In the genomic region with DNA sequence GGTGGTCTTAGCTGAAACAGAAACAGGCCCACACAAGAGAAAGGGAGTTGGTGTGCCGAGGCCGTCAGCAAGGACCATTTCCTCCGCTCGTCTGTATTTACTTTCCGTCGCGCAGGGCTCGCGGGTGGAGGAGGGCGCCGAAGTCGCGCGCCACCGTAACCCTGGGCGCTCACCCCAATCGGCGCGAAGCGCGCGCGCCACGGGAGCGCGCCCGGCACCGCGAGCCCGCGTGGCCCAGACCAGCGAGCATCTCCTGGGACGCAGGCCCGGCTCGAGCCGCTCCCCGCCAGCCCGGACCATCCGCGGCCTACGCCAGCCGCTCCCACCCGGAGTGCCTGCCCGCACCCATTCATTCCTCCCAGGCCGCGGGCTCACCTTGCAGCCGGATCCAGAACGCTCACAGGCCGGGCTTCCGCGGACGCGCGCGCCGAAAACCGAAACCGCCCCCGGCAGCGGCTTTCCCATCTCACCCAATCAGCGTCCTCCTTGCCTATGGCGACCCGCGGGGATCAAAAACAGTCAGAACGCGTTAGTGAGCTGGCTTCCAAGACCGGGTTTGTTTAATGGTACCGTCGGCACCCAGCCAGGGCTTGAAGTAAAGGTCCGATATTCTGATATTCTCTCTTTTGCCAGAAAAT, we compare ENCODE assay signal across 8 mouse cellular contexts. TPM values are rescaled to one million over a fixed set of nuclear protein-coding genes. Genes with fewer than 3 reads are reported as not detected.
DNase-seq lines count a peak whose midpoint lies in the region; ATAC-seq and TF ChIP-seq lines count a peak whose summit lies in the region.

Gene Lsm6 (minus strand): TSS at position 468 of the 638 bp plus-strand sequence.

- no peaks in the 10 kb centered on the region for H3K9me3 ChIP-seq in G1E (replicated peaks)
- H3K9me3 ChIP-seq in forebrain, embryonic 16.5 days (ENCODE audit: control insufficient read depth, low read length): no peaks in the 10 kb centered on the region
- H3K9me3 ChIP-seq in lung, embryonic 14.5 days (ENCODE audit: low read depth, low read length): no peaks in the 10 kb centered on the region

- H3K9ac ChIP-seq in forebrain, embryonic 16.5 days (replicated peaks; ENCODE audit: low read depth, low read length): peak within 1 kb of the TSS; percentile 98
- peak within 1 kb of the TSS; percentile 86 for H3K9ac ChIP-seq in lung, embryonic 14.5 days

- no peaks in the 10 kb centered on the region for H3K27me3 ChIP-seq in G1E (ENCODE audit: insufficient read depth, low read length)
- H3K27me3 ChIP-seq in forebrain, embryonic 16.5 days (replicated peaks; ENCODE audit: control insufficient read depth, insufficient read depth, low read length): no peaks in the 10 kb centered on the region
- no peaks in the 10 kb centered on the region for H3K27me3 ChIP-seq in lung, embryonic 14.5 days (ENCODE audit: insufficient read depth, low read length)
- no peaks in the 10 kb centered on the region for H3K27me3 ChIP-seq in thymus, adult 2 months (ENCODE audit: control insufficient read depth, insufficient read depth, low read length)

- DNase-seq in G1E (ENCODE audit: low spot score): peak; percentile 88
- peak; percentile 96 to 100 for DNase-seq in cerebellum, adult 18-20 months
- DNase-seq in heart, postnatal 36 days: peak; percentile 99 to 100
- peak; percentile 96 to 99 for DNase-seq in layer of hippocampus, adult 2 months (ENCODE audit: low spot score in 2 of 2)
- peak; percentile 99 for DNase-seq in lung, embryonic 14.5 days
- peak; percentile 99 for DNase-seq in thymus, adult 2 months

- peak within 1 kb of the TSS; percentile 68 for H3K4me2 ChIP-seq in forebrain, embryonic 16.5 days (ENCODE audit: low read length)
- H3K4me2 ChIP-seq in lung, embryonic 14.5 days: peak within 1 kb of the TSS; percentile 74

- peak within 1 kb of the TSS; percentile 83 for H3K4me3 ChIP-seq in G1E (ENCODE audit: low read depth, low read length)
- peak within 1 kb of the TSS; percentile 83 for H3K4me3 ChIP-seq in forebrain, embryonic 16.5 days (replicated peaks; ENCODE audit: low read length)
- peak within 1 kb of the TSS; percentile 66 for H3K4me3 ChIP-seq in layer of hippocampus, adult 2 months
- peak within 1 kb of the TSS; percentile 75 for H3K4me3 ChIP-seq in lung, embryonic 14.5 days (ENCODE audit: low read depth, low read length)
- peak within 1 kb of the TSS; percentile 93 for H3K4me3 ChIP-seq in olfactory bulb, adult 2 months (ENCODE audit: insufficient read depth, low read depth, low read length)
- H3K4me3 ChIP-seq in thymus, adult 2 months (ENCODE audit: control insufficient read depth, insufficient read depth, low read length): peak within 1 kb of the TSS; percentile 92

- TF ChIP-seq CTCF in G1E (IDR thresholded peaks at IDR 0.05; ENCODE audit: low read depth, low read length): no peak
- TF ChIP-seq CTCF in layer of hippocampus, adult 2 months (conservative IDR thresholded peaks at IDR 0.05): no peak
- TF ChIP-seq CTCF in lung, embryonic 14.5 days (IDR thresholded peaks at IDR 0.05; ENCODE audit: low read depth): no peak
- no peak for TF ChIP-seq CTCF in olfactory bulb, adult 2 months (IDR thresholded peaks at IDR 0.05; ENCODE audit: insufficient read depth, low read depth, low read length)
- TF ChIP-seq CTCF in thymus, adult 2 months (IDR thresholded peaks at IDR 0.05; ENCODE audit: borderline replicate concordance, control insufficient read depth, extremely low read depth, insufficient read depth, low read length, poor library complexity): 0 out of 2 replicates have a peak, but pooled peaks have one; percentile 39

- intact Hi-C loops in heart, postnatal 36 days (cut with DNase I): loop anchor here (1.0 to 10.0 kb wide), 4 partner anchors 78 to 313 kb away; partner anchors contain the start of genes Rbmxl1 and Slc10a7

- H3K27ac ChIP-seq in forebrain, embryonic 16.5 days (ENCODE audit: low read length): peak within 1 kb of the TSS; percentile 96
- peak within 1 kb of the TSS; percentile 93 for H3K27ac ChIP-seq in layer of hippocampus, adult 2 months
- peak within 1 kb of the TSS; percentile 97 for H3K27ac ChIP-seq in lung, embryonic 14.5 days (ENCODE audit: low read depth)
- peak within 1 kb of the TSS; percentile 92 for H3K27ac ChIP-seq in olfactory bulb, adult 2 months (ENCODE audit: insufficient read depth, low read depth, low read length)
- peak within 1 kb of the TSS; percentile 83 for H3K27ac ChIP-seq in thymus, adult 2 months (ENCODE audit: control insufficient read depth, insufficient read depth, low read length)

- H3K4me1 ChIP-seq in G1E (ENCODE audit: insufficient read depth, low read depth, low read length): peaks cover 29% of the 10 kb centered on the region
- peaks cover 6% of the 10 kb centered on the region; the same call in 1 of the 2 replicates for H3K4me1 ChIP-seq in forebrain, embryonic 16.5 days (replicated peaks; ENCODE audit: control insufficient read depth, insufficient read depth, low read length)
- H3K4me1 ChIP-seq in lung, embryonic 14.5 days (ENCODE audit: insufficient read depth): no peaks in the 10 kb centered on the region
- H3K4me1 ChIP-seq in olfactory bulb, adult 2 months (ENCODE audit: control insufficient read depth, insufficient read depth, low read length): no peaks in the 10 kb centered on the region
- no peaks in the 10 kb centered on the region for H3K4me1 ChIP-seq in thymus, adult 2 months (replicated peaks; ENCODE audit: control insufficient read depth, insufficient read depth, low read length)

- WGBS in forebrain, embryonic 16.5 days: under 1% methylated on average over 66 of the region's 70 CpGs
- WGBS in lung, embryonic 14.5 days: under 1% methylated on average over 69 of the region's 70 CpGs
- WGBS in olfactory bulb, adult 2 months: under 1% methylated on average over 68 of the region's 70 CpGs
- 1% methylated on average over 70 of the region's 70 CpGs for WGBS in thymus, adult 2 months

- TF ChIP-seq POLR2A in olfactory bulb, adult 2 months (IDR thresholded peaks at IDR 0.05; ENCODE audit: insufficient read depth, low read depth, low read length): peak; percentile 49; the same call in 1 of the 2 replicates
- peak; percentile 52 for TF ChIP-seq POLR2A in thymus, adult 2 months (IDR thresholded peaks at IDR 0.05; ENCODE audit: control insufficient read depth, extremely low read depth, insufficient read depth, low read length, poor library complexity)

- ATAC-seq in G1E (ENCODE audit: extremely low read depth, insufficient number of reproducible peaks, low FRiP score, poor library complexity, severe bottlenecking): peak; percentile 54
- peak; percentile 94 for ATAC-seq in forebrain, embryonic 16.5 days
- peak; percentile 94 for ATAC-seq in lung, embryonic 14.5 days (ENCODE audit: insufficient read depth)

- peaks cover 37% of the 10 kb centered on the region for H3K36me3 ChIP-seq in G1E (replicated peaks)
- H3K36me3 ChIP-seq in forebrain, embryonic 16.5 days (ENCODE audit: control insufficient read depth, insufficient read depth): no peaks in the 10 kb centered on the region
- peaks cover 21% of the 10 kb centered on the region; the same call in 1 of the 2 replicates for H3K36me3 ChIP-seq in lung, embryonic 14.5 days (ENCODE audit: insufficient read depth)
- no peaks in the 10 kb centered on the region for H3K36me3 ChIP-seq in thymus, adult 2 months (ENCODE audit: control insufficient read depth, insufficient read depth, low read length)

RNA-seq across cellular contexts. Expression of gene Lsm6, which starts in this region (rescaled TPM):
- total RNA-seq in G1E (2014; fragmentation: Nextera tagmentation): 42.7 and 49.4 TPM in 2 replicates
- total RNA-seq in G1E (2017): 117 and 144 TPM in 2 replicates
- 2.2 and 3.8 TPM in 2 replicates for polyA plus RNA-seq in G1E (2012)
- polyA plus RNA-seq in forebrain, embryonic 16.5 days (2015; fragmentation: Nextera tagmentation; extraction: Ambion mirVana): 146 and 152 TPM in 2 replicates
- 10 to 100 TPM; 52.9 to 58.4 TPM for total RNA-seq in heart, postnatal 36 days (2021)
- 10 to 100 TPM; 42.6 to 47.6 TPM for total RNA-seq in layer of hippocampus, adult 2 months (2021)
- polyA plus RNA-seq in lung, embryonic 14.5 days (2014; fragmentation: Nextera tagmentation; extraction: Ambion mirVana): 286 TPM in 2 replicates
- not detected in 2 replicates for polyA plus RNA-seq in olfactory bulb, adult 2 months (2012; ENCODE audit: insufficient read depth, insufficient read length, low replicate concordance, missing spikeins)
- polyA plus RNA-seq in thymus, adult 2 months (2012; rRNA removed): 11.6 and 12.1 TPM in 2 replicates

Comparison
In these comparisons a context has a peak if more than half of its experiments do, and no peak if none do; other contexts are left out.
1. Peak in every context shown above with its lines: DNase-seq, ATAC-seq, H3K4me3 ChIP-seq and H3K27ac ChIP-seq.